Mouse (Mus musculus) WW6 (cell line): ENCODE results near the gene Slc23a4.

Source experiments
- DNase-seq: peaks from one replicate; pipeline ENCODE4 v3.0.0-alpha.2; 2013; ENCODE audit warnings: low read depth, low spot score

The Slc23a4 gene

DNA sequence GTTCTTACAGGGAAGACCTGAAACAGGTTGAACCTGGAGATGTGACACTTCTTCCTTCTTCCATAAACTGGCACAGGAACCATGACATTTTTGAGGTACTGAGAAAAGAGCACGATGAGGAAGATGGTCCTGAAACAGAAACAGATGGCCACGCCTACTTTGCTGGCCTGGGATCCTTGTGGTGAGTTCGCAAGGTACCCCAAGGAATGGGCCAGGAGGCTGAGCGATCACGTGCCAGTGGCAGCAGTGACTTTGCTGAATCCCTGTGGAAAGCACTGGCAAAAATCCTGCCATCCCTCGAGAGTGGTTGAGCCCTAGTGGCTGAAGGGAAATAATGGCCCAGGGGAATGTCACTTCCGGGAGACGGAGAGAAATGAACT is 32.4 kb downstream of the Slc23a4 start:
- DNase-seq, result no peak

DNA sequence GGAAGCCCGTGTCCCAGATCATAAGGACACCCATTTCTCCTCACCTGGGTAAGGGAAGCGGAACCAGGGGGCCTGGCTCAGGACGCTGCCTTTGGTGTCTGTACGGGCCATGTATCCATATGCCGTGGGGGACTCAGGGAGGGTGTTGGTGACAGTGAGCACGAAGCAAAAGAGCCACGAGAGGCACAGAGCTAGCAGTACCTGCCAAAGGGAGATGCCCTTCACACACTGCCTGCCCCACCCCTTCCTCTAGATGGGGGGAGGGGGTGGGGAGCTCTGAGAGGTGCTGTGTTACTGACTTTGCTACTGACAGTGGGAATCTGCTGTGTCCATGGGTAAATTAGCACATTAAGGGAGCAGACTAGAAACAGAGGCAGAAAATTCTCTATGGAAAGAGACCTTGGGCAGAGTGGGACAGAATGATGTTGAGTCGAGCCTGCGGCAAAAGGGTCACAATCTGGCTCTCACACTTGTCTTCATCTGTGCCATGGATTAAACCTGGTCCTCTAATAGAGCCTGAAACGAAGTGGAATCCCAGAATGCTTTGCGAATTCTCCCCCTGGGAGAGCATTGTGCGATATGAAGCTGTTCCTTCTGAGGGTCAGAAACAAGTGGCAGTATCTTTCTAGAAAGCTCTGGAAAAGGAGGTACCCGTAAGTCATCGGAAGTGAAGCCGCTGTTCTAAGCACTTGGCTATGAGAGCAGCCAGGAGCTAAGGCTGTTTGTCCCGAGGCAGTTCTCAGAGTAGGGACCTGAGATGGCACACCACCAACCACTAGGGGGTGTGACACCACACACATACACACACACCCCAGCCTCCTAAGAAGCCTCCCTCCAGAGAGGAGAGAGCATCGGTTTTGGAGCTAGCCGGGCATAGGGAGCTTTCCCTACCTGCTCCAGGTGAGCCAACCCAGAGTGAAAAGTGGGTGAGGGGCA is 33.0 kb downstream of the Slc23a4 start:
- DNase-seq, result peak; percentile 53

DNA sequence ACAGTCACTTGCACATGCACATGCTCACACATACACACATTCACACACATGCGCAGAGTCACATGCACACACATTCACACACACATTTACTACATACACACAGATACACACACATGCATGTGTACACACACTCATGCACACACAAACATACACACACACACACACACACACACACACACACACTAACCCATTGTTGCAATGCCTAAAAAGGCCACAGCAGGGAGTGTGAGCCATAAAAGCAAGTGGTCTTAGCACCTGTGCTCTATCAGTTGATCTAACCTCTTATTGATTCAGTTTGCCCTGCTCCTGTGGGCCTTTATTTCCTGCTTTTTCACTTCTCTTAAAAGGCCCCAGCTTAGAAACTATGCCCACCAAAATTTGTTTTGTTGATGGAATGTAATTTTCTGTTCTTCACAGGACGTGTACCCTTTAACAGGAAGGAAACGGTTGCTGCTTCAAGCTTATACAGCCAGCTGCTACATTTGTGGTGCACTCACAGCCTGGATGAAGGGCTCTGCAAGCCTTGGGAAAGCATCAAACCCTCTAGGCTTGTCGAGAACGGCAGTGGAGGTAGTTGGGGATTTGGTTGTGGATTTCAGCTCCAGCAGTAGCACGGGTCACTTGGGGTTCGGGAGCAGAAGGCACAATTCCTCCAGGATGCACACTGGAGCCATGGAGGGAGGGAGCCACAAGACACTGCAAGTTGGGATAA is 36.1 kb downstream of the Slc23a4 start:
- no peak for DNase-seq

DNA sequence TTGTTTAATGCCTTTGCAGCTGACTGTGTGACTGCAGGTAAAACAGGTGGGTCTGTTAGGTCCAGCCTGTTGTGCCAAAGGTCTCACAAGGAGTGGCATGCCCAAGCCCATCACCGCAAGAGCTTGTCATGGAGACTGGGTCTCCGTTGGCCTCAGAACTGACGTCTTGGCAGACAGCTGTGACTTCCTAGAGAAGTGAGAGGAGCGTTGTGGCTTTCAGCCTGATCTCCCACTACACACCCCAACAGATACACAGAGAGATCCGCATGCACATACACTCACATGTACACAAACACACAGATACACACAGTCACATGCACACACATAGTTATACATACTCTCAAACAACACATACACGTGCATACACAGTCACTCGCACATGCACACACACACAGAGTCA is 36.7 kb downstream of the Slc23a4 start:
- no peak for DNase-seq

DNA sequence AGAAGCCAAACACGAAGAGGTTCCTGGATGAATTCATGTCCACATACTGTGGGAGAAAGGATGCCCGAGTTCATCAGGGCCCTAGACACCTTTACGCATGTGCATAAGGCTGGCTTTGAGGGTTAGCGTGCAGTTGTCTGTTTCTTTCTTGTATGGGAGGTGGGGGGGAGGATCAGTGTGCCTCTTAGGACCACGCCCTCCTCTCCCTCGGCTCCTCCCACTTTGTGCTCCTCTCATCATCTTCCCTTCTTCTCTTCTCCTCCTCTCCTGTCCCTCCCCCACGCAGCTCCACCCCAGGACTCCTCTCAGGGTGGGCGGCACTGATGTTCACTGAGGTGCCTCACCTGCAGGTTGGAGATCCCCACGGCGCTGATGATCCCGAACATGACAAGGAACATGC is 39.7 kb downstream of the Slc23a4 start:
- peak; percentile 31 for DNase-seq

DNA sequence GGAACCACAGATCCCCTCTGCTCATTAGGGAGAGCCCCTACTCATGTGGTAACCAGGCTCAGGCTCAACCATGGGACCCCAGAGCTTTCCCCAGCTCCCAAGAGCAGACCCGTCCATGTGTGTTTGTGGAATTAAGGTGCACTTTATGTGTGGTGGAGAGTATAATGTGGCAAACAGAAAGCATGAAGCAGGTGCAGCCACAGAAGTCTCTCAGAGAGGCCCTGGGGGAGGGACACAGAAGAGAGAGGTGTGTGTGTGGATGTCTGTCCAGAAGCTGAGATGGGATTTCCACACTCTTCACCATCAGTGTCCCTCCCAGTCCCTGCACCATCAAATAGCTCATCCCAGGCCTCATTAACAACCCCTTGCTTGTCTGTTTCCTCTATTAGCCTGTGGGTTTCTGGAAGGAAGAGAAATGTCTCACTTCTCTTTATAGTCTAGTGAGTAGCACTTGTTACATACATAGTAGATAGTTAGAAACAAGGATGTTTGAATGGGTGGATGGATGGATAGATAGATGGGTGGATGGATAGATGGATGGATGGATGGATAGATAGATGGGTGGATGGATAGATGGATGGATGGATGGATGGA is 41.6 kb downstream of the Slc23a4 start:
- DNase-seq, result no peak

DNA sequence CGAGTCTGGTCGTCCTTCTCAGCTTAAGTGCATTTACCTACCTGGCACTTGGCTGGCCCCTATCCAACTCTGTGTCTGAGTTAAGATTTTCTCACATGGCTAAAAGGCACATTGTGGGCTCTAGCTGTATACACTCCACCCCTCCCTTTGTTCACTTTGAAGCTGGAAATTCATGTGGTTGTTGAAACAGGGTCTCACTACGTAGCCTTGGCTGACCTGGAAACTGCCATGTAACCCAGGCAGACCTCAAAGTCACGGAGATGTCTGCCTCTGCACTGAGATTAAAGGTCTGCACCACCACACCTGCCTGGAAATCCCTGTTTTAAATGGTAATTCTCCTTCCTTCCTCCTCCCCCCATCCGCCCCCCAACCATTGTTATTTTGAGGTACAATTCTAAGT is 44.7 kb downstream of the Slc23a4 start:
- DNase-seq, result no peak

DNA sequence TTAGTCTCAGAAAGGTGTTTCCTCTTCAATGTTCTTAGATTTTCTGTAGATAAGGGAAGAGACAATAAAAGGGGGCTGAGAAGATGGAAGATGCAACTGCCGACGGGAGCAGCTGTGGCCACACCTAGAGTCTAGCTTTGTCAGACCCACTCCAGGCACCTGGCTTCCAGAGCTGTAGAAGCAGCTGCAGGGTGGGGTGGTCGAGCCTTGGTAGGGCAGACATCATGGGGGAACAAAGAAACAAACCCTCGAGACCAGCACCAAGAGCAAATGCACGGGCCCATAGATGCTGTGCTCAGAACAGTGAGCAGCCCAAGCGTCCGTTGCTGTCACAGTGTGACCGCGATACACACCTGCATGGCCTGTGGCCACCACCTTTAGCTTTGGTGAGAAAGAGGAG is 45.8 kb downstream of the Slc23a4 start:
- no peak for DNase-seq

DNA sequence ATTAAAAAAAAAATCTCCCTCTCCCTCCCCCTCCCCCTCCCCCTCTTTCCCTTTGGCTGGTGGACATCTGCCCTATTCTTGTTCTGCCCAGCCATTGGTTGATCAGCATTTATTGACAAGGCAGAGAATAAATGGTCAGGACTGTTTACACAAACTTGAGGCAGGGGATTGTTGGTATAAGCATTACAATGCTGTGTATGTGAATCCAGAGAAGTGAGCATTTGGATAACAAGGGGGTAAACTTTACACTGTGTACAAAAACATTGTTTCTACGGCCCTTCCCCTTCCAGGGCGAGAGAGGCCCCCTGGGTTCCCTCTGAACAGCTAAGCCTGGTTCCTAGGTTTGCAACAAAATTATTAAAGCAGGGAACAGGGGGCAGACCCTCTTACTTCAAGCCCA is 46.7 kb downstream of the Slc23a4 start:
- DNase-seq, result no peak

DNA sequence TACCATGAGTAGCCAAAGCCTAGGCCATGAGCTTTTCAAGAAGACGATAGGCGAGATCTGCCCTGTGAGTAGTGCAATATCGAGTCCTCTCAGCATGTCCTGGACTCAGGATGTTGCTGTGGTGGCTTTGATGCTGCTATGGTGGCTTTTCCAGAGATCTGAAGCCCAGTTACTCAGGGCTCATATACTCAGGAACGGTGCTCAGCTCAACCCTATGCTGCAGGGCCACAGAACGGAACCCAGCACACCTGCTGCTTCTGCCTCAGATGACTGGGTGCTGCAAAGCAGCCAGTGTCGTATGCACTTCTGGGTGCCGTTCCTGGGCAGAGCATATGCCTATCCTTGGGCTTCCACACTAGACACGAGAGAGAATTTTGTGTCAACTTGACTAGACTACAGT is 48.8 kb downstream of the Slc23a4 start:
- no peak for DNase-seq

DNA sequence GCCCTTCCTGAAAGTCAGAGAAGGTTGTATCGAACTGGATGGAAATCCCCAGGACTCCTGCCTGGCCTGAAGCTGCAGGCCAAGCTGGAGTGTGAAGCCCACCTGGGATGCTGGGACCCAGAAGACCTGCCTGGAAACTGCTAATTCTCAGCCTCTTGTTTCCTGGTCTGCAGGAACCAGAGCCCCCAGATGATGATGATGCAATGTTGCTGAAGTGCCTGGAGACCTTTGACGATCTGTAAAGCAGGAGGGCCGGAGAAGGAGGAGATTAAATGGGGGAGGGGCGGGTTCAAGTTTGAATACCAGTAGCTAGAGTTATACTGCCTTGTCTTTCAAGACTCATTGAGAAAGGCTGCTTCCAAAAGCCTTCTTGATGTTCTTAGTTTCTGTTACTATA is 49.3 kb downstream of the Slc23a4 start:
- no peak for DNase-seq

DNA sequence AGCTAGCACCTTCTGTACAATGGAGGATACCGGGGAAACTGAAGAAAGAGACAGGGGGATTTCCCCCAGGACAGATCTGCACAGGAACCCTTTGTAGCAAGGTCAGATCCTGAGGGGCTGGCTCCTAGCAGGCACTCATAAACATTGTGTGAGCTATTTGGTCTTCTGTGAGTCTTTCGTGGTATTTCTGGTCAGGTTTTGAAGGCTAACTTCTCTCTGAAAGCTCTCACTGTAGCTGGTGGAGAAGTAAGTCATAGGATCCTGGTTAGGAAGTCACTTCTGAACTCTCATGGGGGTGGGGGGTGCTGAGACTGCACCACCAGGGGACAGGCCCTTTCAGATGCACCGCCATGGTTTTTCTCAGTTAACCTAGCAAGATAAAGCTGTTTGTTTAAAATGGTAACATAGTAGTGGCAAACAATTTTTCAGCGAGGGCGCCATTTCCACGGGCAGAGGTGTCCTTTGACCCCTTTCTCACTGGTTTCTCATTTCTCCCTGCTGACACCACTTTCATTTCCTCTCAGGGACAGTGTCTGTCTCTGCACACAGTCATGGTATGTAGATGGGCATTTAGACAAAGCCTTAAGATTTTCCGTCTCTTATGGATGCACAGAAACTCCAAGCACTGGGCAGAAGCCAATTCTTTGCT is 49.8 kb downstream of the Slc23a4 start:
- no peak for DNase-seq

DNA sequence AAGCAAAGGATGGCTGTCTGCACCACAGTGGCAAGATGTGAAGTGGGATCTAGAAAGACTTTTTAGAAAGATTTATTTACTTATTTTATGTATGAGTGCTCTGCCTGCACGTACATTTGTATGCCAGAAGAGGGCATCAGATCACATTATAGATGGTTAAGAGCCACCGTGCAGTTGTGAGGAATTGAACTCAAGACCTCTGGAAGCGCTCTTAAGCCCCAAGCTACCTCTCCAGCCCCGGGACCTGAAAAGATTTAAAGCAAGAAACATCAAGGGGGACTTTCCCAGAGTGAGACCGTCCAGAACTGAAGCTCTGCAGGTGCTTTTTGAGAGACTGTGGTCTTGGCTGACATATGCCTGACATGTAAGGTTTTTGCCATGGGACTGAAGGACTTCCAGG is 51.5 kb downstream of the Slc23a4 start:
- DNase-seq, result no peak

DNA sequence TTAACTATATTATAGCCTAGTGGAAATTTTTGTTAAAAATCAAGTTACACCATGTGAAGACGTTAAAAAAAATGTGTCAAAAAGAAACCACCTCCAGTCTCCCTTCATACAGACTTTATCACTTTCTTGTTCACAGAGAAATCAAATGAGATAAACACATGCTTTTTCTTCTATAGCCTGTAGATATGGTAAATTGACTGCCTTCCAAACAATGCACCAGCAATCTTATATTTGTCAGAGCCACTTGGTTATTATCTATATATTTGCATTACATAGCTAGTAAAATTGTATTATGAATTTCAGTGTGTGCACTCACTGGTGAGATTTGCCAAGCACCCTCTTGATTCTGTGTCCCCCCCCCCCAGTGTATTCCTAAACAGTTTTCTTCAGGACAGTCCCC is 55.6 kb downstream of the Slc23a4 start:
- no peak for DNase-seq

DNA sequence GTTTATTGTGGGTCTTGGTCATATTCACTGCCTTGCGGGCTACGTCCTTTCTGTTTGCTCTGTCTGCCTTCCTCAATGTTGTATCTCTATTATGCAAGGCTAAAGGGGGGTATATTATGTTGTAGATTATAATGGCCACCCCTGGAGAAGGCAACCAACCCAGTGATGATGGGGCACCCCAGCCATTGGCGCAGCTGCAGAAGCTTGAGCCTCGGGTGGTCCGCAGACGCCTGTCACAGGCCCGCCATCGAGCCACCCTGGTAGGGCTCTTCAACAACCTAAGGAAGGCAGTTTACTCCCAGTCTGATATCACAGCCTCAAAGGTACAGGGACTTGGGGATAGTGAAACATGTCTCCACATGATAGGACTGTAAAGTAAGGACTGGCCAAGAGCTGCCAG is 60.6 kb downstream of the Slc23a4 start:
- DNase-seq, result no peak

DNA sequence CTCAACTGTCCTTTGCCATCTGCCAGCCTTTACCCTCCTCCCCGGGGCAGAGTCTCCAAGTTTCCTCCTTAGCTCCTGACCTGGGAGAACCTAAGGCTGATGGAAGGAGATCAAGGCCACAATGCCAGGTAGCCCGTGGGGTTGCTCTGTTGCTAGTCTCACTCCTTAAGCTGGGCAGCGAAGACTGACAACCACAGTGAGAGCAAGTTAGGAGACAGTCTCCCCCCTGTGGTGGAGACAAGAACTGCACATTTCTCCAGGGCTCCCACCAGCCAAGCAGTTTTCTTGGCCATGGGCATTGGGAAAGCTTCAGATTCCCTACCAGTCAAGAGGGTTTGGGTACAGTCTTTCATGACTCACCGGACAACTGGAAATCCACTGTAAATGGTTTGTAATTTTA is 61.0 kb downstream of the Slc23a4 start:
- DNase-seq, result no peak

DNA sequence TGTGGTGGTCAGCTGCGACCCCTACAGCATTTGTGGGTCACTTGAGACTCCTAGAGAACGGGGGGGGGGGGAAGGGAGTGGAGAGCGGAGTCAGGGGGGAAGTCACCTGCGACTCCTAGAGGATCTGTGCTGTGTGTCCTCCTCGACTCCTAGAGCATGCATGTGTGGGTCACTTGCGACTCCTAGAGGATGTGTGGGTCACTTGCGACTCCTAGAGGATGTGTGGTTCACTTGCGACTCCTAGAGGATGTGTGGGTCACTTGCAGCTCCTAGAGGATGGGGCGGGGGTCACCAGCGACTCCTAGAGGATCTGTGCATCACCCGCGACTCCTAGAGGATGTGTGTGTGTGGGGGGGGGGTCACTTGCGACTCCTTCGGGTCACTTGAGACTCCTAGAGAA is 66.3 kb downstream of the Slc23a4 start:
- peak; percentile 71 for DNase-seq

DNA sequence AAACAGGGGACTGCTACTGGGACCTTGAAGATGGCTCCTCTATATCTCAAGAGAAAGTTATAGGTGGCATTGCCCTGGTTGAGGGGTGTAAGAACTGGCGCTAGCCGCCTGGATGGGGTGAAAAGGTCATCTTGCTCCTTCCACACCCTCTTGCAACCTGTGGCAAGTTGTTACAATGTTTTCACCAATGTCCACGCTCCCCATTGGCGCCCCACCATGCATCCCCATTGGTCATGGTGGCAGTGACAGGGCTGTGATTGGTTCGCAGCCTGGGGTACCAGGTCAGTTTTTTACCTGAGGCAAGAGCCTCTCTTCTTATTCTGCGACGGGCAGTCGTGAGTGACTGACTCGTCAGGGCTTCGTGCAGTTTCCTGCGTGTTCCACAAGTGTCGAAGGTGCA is 67.6 kb downstream of the Slc23a4 start:
- no peak for DNase-seq

DNA sequence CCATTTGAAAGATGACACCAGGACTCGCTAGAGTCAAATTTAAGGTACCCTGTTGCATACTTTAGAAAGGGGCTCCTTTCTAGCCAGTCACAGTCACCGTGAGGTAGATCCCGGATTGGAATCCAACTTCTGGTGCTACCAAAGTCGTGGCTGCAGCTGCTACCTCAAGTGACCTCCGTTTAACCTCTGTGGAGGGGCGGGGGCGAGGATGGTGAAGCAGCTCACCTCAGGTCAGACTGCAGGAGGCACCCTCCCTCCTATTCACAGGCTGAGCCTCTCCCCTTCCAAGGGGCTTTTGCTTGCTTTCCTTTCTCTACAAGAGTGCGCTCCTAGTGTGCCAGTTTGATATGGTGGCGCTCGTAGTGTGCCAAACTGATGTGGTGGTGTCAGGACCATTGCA is 68.2 kb downstream of the Slc23a4 start, which contains the start of gene Stra8:
Gene Stra8 (plus strand): TSS at position 208 of the 400 bp plus-strand sequence.
- no peak for DNase-seq

DNA sequence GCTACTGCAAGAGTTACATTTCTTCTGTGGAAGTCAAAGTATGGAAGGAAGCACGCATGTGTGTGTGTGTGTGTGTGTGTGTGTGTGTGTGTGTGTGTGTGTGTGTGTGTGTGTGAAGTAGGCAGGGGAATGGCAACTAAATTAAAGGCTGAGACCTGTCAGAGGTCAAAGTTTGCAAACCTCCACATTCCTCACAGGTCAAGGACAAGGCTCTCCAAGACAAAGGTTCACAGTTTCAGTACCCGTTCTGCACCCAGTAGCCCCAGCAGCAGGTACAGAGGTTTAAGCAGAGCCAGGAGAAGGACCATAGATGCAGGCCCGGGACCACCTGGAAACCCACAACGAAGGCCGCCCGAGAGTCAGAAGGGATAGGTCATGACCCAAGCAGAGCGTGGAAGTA is 69.1 kb downstream of the Slc23a4 start:
- no peak for DNase-seq

DNA sequence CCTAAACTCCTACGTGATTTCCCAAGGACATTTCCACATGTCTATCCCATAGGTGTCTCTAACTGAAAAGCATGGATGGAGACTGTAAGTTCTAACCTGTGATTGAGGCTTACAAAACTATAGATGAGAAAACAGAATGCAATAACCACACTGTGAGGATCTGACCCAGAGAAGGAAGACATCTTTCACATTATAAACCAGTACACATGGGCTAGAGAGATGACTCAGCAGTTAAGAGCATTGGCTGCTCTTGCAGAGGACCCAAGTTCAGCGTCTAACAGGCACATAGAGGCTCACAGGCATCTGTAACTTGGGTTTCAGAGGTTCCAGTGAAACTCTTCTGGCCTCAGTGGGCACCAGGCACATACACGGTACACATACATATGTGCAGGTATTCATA is 73.7 kb downstream of the Slc23a4 start:
- DNase-seq, result no peak
